9 mouse cellular contexts compared by ENCODE assay signal in the genomic region with DNA sequence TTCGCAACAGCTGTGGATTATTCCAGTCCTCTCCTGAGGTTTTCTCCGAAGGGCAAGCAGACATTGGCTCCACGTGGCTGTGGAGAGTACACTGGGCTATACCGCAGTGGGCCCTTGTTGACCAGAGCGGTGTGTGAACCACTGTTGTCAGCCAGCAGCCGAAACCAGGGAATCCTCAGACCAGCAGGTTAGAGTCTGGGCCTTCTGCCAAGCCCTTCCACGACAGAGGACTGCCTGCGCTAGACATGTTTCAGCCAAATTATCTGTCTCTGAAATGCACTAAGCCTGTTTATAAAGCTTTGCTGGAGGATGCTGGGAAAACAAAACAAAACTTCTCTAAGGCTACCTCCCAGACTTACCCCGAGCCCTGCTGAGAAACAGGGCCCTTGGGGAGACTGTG. TPM values are rescaled to one million over a fixed set of nuclear protein-coding genes. Genes with fewer than 3 reads are reported as not detected.
DNase-seq lines count a peak whose midpoint lies in the region; ATAC-seq lines count a peak whose summit lies in the region.
"Had no signal": no experiment of that assay in that cellular context is flagged by ENCODE, and none has a peak within 500 bp of the region (broad histone marks: within the 10 kb centered on the region; RNA-seq: fewer than 3 reads in every experiment).

No protein-coding gene starts in this region.

- DNase-seq in adrenal gland, adult (ENCODE audit: inconsistent age in 2 of 2, low spot score in 1 of 2) = peak; percentile 29 to 58
- no peak for DNase-seq in adrenal gland, adult 8-10 months
- DNase-seq in kidney, adult 18-20 months = peak; percentile 72
- DNase-seq in hindbrain, embryonic 11.5 days (ENCODE audit: low spot score) = no peak
- no peak for DNase-seq in T-cell, adult 2 months (ENCODE audit: low spot score)
- DNase-seq in lung, adult 18-20 months = no peak
- DNase-seq: spleen, adult 18-20 months had no signal

- no peak overlapping the region for H3K4me2 ChIP-seq in kidney, embryonic 16.5 days (replicated peaks; ENCODE audit: low read depth, low read length)
- no peak overlapping the region for H3K4me2 ChIP-seq in hindbrain, embryonic 11.5 days (replicated peaks; ENCODE audit: low read depth, low read length)
- H3K4me2 ChIP-seq in limb, embryonic 15.5 days = no peak overlapping the region

- WGBS in kidney, embryonic 16.5 days = 69% methylated on average over 9 of the region's 9 CpGs
- WGBS in hindbrain, embryonic 11.5 days = 67% methylated on average over 9 of the region's 9 CpGs
- 22% methylated on average over 9 of the region's 9 CpGs for WGBS in limb, embryonic 15.5 days

- no peaks in the 10 kb centered on the region for H3K9me3 ChIP-seq in kidney, embryonic 16.5 days (ENCODE audit: low read length)
- H3K9me3 ChIP-seq in hindbrain, embryonic 11.5 days (ENCODE audit: control insufficient read depth, low read length) = no peaks in the 10 kb centered on the region
- no peaks in the 10 kb centered on the region for H3K9me3 ChIP-seq in limb, embryonic 15.5 days

- H3K9ac ChIP-seq in kidney, embryonic 16.5 days (replicated peaks; ENCODE audit: low read length) = no peak overlapping the region
- 0 out of 2 replicates have a peak overlapping the region, but pooled peaks have one; percentile 2 for H3K9ac ChIP-seq in hindbrain, embryonic 11.5 days (ENCODE audit: low read depth, low read length)
- H3K9ac ChIP-seq in limb, embryonic 15.5 days = no peak overlapping the region

- H3K4me1 ChIP-seq in kidney, embryonic 16.5 days (ENCODE audit: insufficient read depth, low read length) = peaks cover 22% of the 10 kb centered on the region
- H3K4me1 ChIP-seq in hindbrain, embryonic 11.5 days (replicated peaks; ENCODE audit: control insufficient read depth, insufficient read depth, low read length) = no peaks in the 10 kb centered on the region
- peaks cover 32% of the 10 kb centered on the region for H3K4me1 ChIP-seq in limb, embryonic 15.5 days

- no peaks in the 10 kb centered on the region for H3K36me3 ChIP-seq in kidney, embryonic 16.5 days (ENCODE audit: insufficient read depth, low read length)
- H3K36me3 ChIP-seq in hindbrain, embryonic 11.5 days (ENCODE audit: control insufficient read depth, insufficient read depth, low read length) = no peaks in the 10 kb centered on the region
- H3K36me3 ChIP-seq in limb, embryonic 15.5 days = no peaks in the 10 kb centered on the region

- no peak overlapping the region for H3K27ac ChIP-seq in kidney, embryonic 16.5 days (ENCODE audit: low read length)
- no peak overlapping the region for H3K27ac ChIP-seq in hindbrain, embryonic 11.5 days (ENCODE audit: low read depth, low read length)
- H3K27ac ChIP-seq in limb, embryonic 15.5 days = peak overlapping the region; percentile 8; the same call in 1 of the 2 replicates

- no peak overlapping the region for H3K4me3 ChIP-seq in kidney, embryonic 16.5 days (ENCODE audit: low read length)
- H3K4me3 ChIP-seq in hindbrain, embryonic 11.5 days (ENCODE audit: low read depth, low read length) = no peak overlapping the region
- H3K4me3 ChIP-seq in limb, embryonic 15.5 days = no peak overlapping the region

- no peaks in the 10 kb centered on the region for H3K27me3 ChIP-seq in kidney, embryonic 16.5 days (ENCODE audit: insufficient read depth, low read length)
- H3K27me3 ChIP-seq in hindbrain, embryonic 11.5 days (ENCODE audit: control insufficient read depth, insufficient read depth, low read length) = no peaks in the 10 kb centered on the region; the same call in 1 of the 2 replicates
- H3K27me3 ChIP-seq in limb, embryonic 15.5 days = no peaks in the 10 kb centered on the region

- ATAC-seq in kidney, embryonic 16.5 days (ENCODE audit: low FRiP score, low TSS enrichment) = no peak
- ATAC-seq in hindbrain, embryonic 11.5 days (ENCODE audit: low FRiP score) = no peak
- ATAC-seq in limb, embryonic 15.5 days (ENCODE audit: insufficient number of reproducible peaks, low FRiP score, low TSS enrichment, low read depth) = no peak; the same call in 1 of the 2 replicates

RNA-seq across cellular contexts. Expression of a gene that starts 4.7 kb away (rescaled TPM):
- 10 to 100 TPM; 35.2 to 66.9 (median 56.7) TPM for total RNA-seq in adrenal gland, adult 8-10 months (2022)
- polyA plus RNA-seq in kidney, embryonic 16.5 days (2015; fragmentation: Nextera tagmentation; extraction: Ambion mirVana) = 24.4 and 26.0 TPM in 2 replicates
- 12.4 and 17.3 TPM in 2 replicates for polyA plus RNA-seq in hindbrain, embryonic 11.5 days (2014; fragmentation: Nextera tagmentation; extraction: Ambion mirVana)
- 15.1 and 15.8 TPM in 2 replicates for polyA plus RNA-seq in limb, embryonic 15.5 days (2015; fragmentation: Nextera tagmentation; extraction: Ambion mirVana)

RNA-seq across cellular contexts. Expression of a gene that starts 16.1 kb away (rescaled TPM):
- 10 to 100 TPM; 13.4 to 19.6 (median 15.7) TPM for total RNA-seq in adrenal gland, adult 8-10 months (2022)
- 34.4 and 34.9 TPM in 2 replicates for polyA plus RNA-seq in kidney, embryonic 16.5 days (2015; fragmentation: Nextera tagmentation; extraction: Ambion mirVana)
- polyA plus RNA-seq in hindbrain, embryonic 11.5 days (2014; fragmentation: Nextera tagmentation; extraction: Ambion mirVana) = 41.3 and 42.9 TPM in 2 replicates
- 41.4 and 46.6 TPM in 2 replicates for polyA plus RNA-seq in limb, embryonic 15.5 days (2015; fragmentation: Nextera tagmentation; extraction: Ambion mirVana)

RNA-seq across cellular contexts. Expression of a gene that starts 43.7 kb away (rescaled TPM):
- total RNA-seq in adrenal gland, adult 8-10 months (2022) = not detected
- 0.41 and 0.69 TPM in 2 replicates for polyA plus RNA-seq in kidney, embryonic 16.5 days (2015; fragmentation: Nextera tagmentation; extraction: Ambion mirVana)
- polyA plus RNA-seq in hindbrain, embryonic 11.5 days (2014; fragmentation: Nextera tagmentation; extraction: Ambion mirVana) = not detected in 2 replicates
- polyA plus RNA-seq in limb, embryonic 15.5 days (2015; fragmentation: Nextera tagmentation; extraction: Ambion mirVana) = not detected in 2 replicates

RNA-seq across cellular contexts. Expression of a gene that starts 43.8 kb away (rescaled TPM):
- 10 to 100 TPM; 45.2 to 56.6 (median 46.5) TPM for total RNA-seq in adrenal gland, adult 8-10 months (2022)
- polyA plus RNA-seq in kidney, embryonic 16.5 days (2015; fragmentation: Nextera tagmentation; extraction: Ambion mirVana) = 64.4 and 76.4 TPM in 2 replicates
- polyA plus RNA-seq in hindbrain, embryonic 11.5 days (2014; fragmentation: Nextera tagmentation; extraction: Ambion mirVana) = 63.8 and 67.8 TPM in 2 replicates
- 50.8 and 55.2 TPM in 2 replicates for polyA plus RNA-seq in limb, embryonic 15.5 days (2015; fragmentation: Nextera tagmentation; extraction: Ambion mirVana)

RNA-seq across cellular contexts. Expression of a gene that starts 48.1 kb away (rescaled TPM):
- total RNA-seq in adrenal gland, adult 8-10 months (2022) = 100 to 1,000 TPM in 1 of 4 experiments, 10 to 100 TPM in 3; 68.9 to 100 (median 85.6) TPM
- 19.0 and 27.1 TPM in 2 replicates for polyA plus RNA-seq in kidney, embryonic 16.5 days (2015; fragmentation: Nextera tagmentation; extraction: Ambion mirVana)
- 21.7 and 33.0 TPM in 2 replicates for polyA plus RNA-seq in hindbrain, embryonic 11.5 days (2014; fragmentation: Nextera tagmentation; extraction: Ambion mirVana)
- 18.5 and 24.7 TPM in 2 replicates for polyA plus RNA-seq in limb, embryonic 15.5 days (2015; fragmentation: Nextera tagmentation; extraction: Ambion mirVana)

Comparison
In these comparisons a context has a peak if more than half of its experiments do, and no peak if none do; other contexts are left out.
1. DNase-seq: peak in adrenal gland, adult (2 of 2) and kidney, adult 18-20 months (single experiment); none in adrenal gland, adult 8-10 months (single experiment), hindbrain, embryonic 11.5 days (single experiment), T-cell, adult 2 months (single experiment) and lung, adult 18-20 months (0 of 2).